Mouse (Mus musculus) neural tube, embryonic 11.5 days (tissue): ENCODE measurements at regions not wholly inside any gene's neighbourhood (a gene's known extent, or its start where the extent isn't known, plus 50 kb on each side); places are given as distances from the start of the nearest gene placed in this dataset.

Source experiments
- ATAC-seq: fragments of 200-750 bp; cut with Nextera tagmentation; 2 replicates; pipeline ENCODE4 v1.8.0; 2017; ENCODE audit warnings: moderate number of reproducible peaks, mild to moderate bottlenecking, moderate TSS enrichment, moderate library complexity; ENCODE audit not compliant: insufficient read depth, low FRiP score, low TSS enrichment
- DNase-seq: peaks from one replicate; pipeline ENCODE4 v3.0.0-alpha.2; 2015; ENCODE audit warnings: low spot score
- H3K27ac ChIP-seq: fragments of 300-500 bp; sonication (generic); 2 replicates; pipeline ENCODE4 v1.5.1; 2014; ENCODE audit warnings: low read depth, mild to moderate bottlenecking, low read length
- H3K27me3 ChIP-seq: fragments of 300-500 bp; sonication (generic); 2 replicates; pipeline ENCODE4 v1.6.1; 2014; ENCODE audit warnings: mild to moderate bottlenecking, low read length, mixed read lengths; ENCODE audit not compliant: control insufficient read depth, insufficient read depth
- H3K36me3 ChIP-seq: fragments of 300-500 bp; sonication (generic); 2 replicates; pipeline ENCODE4 v1.6.1; 2014; ENCODE audit warnings: mild to moderate bottlenecking, low read length, moderate library complexity, mixed read lengths; ENCODE audit not compliant: control insufficient read depth, insufficient read depth
- H3K4me1 ChIP-seq: fragments of 300-500 bp; sonication (generic); 2 replicates; pipeline ENCODE4 v1.6.1; 2014; ENCODE audit warnings: low read length, mixed read lengths; ENCODE audit not compliant: control insufficient read depth, insufficient read depth
- H3K4me2 ChIP-seq: fragments of 300-500 bp; sonication (generic); 2 replicates; pipeline ENCODE4 v1.6.1; 2014; ENCODE audit warnings: low read depth, mild to moderate bottlenecking, moderate library complexity
- H3K4me3 ChIP-seq: fragments of 300-500 bp; sonication (generic); 2 replicates; pipeline ENCODE4 v1.5.1; 2014; ENCODE audit warnings: low read depth, low read length
- H3K9ac ChIP-seq: fragments of 300-500 bp; sonication (generic); 2 replicates; pipeline ENCODE4 v1.6.1; 2014; ENCODE audit warnings: mild to moderate bottlenecking, low read length
- H3K9me3 ChIP-seq: fragments of 300-500 bp; sonication (generic); 2 replicates; pipeline ENCODE4 v1.6.1; 2016; ENCODE audit warnings: low read length; ENCODE audit not compliant: control insufficient read depth
- WGBS: fragments of 180-500 bp; shearing (Covaris S2); extraction: QIAGEN DNeasy Blood & Tissue Kit; methylation state at CpG from one replicate; pipeline ENCODE4 v1.1.7; 2014; 5-methylcytosine and 5-hydroxymethylcytosine counted together

DNA sequence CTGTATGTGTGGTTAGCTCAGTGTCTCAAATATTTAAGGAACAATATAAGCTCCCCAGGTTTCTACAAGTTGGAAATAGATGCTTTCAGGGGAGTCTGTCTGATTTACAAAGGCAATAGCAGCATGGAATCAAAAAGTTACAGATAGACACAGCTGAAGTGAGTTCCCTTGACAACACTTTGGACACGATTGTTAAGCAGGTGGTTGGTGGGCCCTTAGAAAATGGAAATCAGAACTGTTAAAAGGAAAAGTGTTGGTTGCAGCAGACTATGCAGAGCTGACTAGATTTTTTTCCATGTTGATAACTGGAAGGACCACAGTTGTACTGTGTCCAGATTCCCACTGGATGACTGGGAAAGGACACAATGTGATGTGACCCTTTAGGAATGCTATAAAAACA, 536.6 kb upstream of the Arid1b start:
- no peak overlapping the region for H3K4me2 ChIP-seq
- H3K27ac ChIP-seq = no peak overlapping the region
- WGBS = 73% methylated on average over 1 of the region's 1 CpGs
- DNase-seq (no peak), ATAC-seq (no peak)
- no peak overlapping the region for H3K4me3 ChIP-seq
- H3K27me3 ChIP-seq = no peaks in the 10 kb centered on the region
- no peaks in the 10 kb centered on the region for H3K4me1 ChIP-seq
- no peaks in the 10 kb centered on the region for H3K9me3 ChIP-seq
- H3K36me3 ChIP-seq = no peaks in the 10 kb centered on the region
- H3K9ac ChIP-seq = no peak overlapping the region

GRCm38 (mm10) chr17:4461541-4461940, 532.6 kb upstream of the Arid1b start:
- Histone ChIP-seq H3K4me2 (no peak overlapping the region), H3K27ac (no peak overlapping the region), H3K4me3 (no peak overlapping the region), H3K9ac (no peak overlapping the region), H3K36me3 (no peaks in the 10 kb centered on the region), H3K27me3 (no peaks in the 10 kb centered on the region), H3K4me1 (no peaks in the 10 kb centered on the region), H3K9me3 (no peaks in the 10 kb centered on the region)
- DNase-seq (no peak), ATAC-seq (no peak)
- 78% methylated on average over 2 of the region's 2 CpGs for WGBS

DNA sequence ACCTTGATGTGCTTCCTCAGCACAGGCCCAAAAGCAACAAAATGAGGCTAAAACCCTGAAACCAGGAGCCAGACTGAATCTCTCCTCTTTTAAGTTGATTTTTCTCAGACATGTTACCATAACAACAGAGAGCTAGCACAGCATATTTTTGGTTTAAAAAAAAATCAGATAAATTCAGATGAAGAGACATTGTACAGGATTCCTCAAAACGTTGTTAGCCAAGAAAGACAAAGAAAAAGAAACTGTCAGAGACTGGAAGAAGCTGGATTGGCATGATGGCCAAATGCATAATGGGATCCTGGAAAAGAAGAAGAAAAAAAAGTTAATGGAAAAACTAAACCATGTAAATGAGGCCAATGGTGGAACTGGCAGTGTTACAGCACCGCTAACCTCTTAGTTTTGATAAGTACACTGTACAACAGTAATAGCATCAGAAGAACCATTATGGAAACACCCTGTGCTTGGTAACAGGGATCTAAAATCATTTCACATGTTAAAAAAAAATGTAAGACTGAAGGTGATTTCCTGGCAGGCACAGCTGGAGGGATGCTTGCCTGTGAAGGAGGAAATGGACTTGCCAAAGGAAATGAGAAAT, 529.7 kb upstream of the Arid1b start:
- DNase-seq (no peak), ATAC-seq (no peak)
- H3K4me3 ChIP-seq = no peak overlapping the region
- no peaks in the 10 kb centered on the region for H3K36me3 ChIP-seq
- H3K27ac ChIP-seq = no peak overlapping the region
- H3K4me1 ChIP-seq = no peaks in the 10 kb centered on the region
- H3K27me3 ChIP-seq = no peaks in the 10 kb centered on the region
- no peak overlapping the region for H3K9ac ChIP-seq
- H3K4me2 ChIP-seq = no peak overlapping the region
- H3K9me3 ChIP-seq = no peaks in the 10 kb centered on the region
- WGBS = 77% methylated on average over 2 of the region's 2 CpGs

DNA sequence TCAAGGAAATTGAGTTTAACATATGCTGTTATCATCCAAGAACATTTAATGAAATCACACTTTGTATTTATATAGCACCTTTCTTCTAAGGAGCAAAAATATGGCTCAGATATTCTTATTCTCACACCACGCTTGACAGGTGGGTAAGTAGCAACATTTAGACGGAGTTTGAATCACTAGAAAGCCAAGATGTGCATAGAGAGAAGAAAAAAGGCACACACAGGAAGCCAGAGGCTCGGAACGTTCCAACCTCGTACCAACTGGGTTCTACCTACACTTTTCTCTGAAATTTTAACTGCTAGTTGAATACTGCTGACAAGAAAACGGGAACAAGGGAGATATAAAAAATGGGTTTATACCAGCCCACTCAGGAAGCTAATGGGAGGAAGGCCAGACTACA, 528.4 kb upstream of the Arid1b start:
- ATAC-seq = no peak
- Histone ChIP-seq H3K27ac (no peak overlapping the region), H3K36me3 (no peaks in the 10 kb centered on the region), H3K4me3 (no peak overlapping the region), H3K27me3 (no peaks in the 10 kb centered on the region), H3K4me1 (no peaks in the 10 kb centered on the region), H3K9me3 (no peaks in the 10 kb centered on the region), H3K4me2 (no peak overlapping the region), H3K9ac (no peak overlapping the region)
- DNase-seq = no peak
- WGBS = 94% methylated on average over 6 of the region's 6 CpGs

GRCm38 (mm10) chr17:4472412-4472811, 521.7 kb upstream of the Arid1b start:
- Histone ChIP-seq H3K27me3 (no peaks in the 10 kb centered on the region), H3K27ac (no peak overlapping the region), H3K4me2 (no peak overlapping the region), H3K9ac (no peak overlapping the region), H3K4me3 (no peak overlapping the region), H3K4me1 (no peaks in the 10 kb centered on the region), H3K36me3 (no peaks in the 10 kb centered on the region), H3K9me3 (no peaks in the 10 kb centered on the region)
- no peak for DNase-seq
- ATAC-seq = no peak
- WGBS = 71% methylated on average over 5 of the region's 5 CpGs

DNA sequence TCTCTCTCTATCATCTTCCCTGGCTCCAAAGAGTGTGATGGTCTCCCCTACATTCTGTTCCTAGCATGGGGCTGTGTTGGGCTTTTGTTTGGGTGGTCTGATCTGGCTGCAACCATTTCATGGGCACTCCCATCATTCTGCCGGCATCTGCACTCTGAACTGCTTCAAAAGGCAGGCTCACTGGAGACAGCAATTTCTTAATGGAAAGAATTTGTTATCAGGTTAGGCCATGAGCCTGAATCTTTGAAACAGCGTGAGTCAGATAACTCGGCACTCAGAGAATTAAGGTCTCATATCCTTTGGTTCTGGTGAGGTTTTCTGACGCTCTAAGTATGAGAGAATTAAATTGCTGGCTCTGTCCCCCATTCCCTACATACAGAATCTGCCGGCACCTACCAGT, 519.8 kb upstream of the Arid1b start:
- no peak overlapping the region for H3K4me2 ChIP-seq
- no peak overlapping the region for H3K27ac ChIP-seq
- no peak for ATAC-seq
- H3K4me3 ChIP-seq = no peak overlapping the region
- WGBS = 81% methylated on average over 5 of the region's 5 CpGs
- no peak for DNase-seq
- H3K9ac ChIP-seq = no peak overlapping the region
- H3K36me3 ChIP-seq = no peaks in the 10 kb centered on the region
- H3K27me3 ChIP-seq = no peaks in the 10 kb centered on the region
- H3K4me1 ChIP-seq = no peaks in the 10 kb centered on the region
- no peaks in the 10 kb centered on the region for H3K9me3 ChIP-seq

- WGBS = 93% methylated on average over 3 of the region's 3 CpGs
- Histone ChIP-seq H3K4me1 (no peaks in the 10 kb centered on the region), H3K27me3 (no peaks in the 10 kb centered on the region), H3K9me3 (no peaks in the 10 kb centered on the region), H3K36me3 (no peaks in the 10 kb centered on the region), H3K4me2 (no peak overlapping the region), H3K27ac (no peak overlapping the region), H3K4me3 (no peak overlapping the region), H3K9ac (no peak overlapping the region)
- no peak for ATAC-seq
- no peak for DNase-seq
Measured at GRCm38 (mm10) chr17:4475665-4476064, 518.5 kb upstream of the Arid1b start.

DNA sequence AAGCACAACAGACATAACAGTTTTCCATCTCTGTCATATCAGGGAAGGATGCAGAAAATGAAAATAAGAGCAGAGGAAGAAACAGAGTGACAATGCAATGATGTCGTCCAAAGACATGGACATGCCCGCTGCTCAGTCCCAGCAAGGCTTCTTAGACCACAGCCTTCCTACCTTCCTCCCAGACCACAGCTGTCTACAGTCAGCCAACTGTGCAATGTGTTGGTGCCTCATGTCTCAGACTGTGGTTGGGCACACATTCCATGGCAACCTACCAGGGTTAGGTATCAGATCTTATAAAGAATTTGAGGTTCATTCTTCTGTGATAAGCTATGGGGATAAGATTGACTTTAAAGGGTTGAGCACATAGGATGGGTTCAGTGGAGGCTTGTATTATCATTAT, 499.7 kb upstream of the Arid1b start:
- Histone ChIP-seq H3K9me3 (no peaks in the 10 kb centered on the region), H3K27ac (no peak overlapping the region), H3K36me3 (no peaks in the 10 kb centered on the region), H3K4me3 (no peak overlapping the region), H3K4me2 (no peak overlapping the region), H3K27me3 (no peaks in the 10 kb centered on the region), H3K9ac (no peak overlapping the region), H3K4me1 (peaks cover 6% of the 10 kb centered on the region; the same call in 1 of the 2 replicates)
- 93% methylated on average over 2 of the region's 2 CpGs for WGBS
- DNase-seq = no peak
- ATAC-seq = no peak

DNA sequence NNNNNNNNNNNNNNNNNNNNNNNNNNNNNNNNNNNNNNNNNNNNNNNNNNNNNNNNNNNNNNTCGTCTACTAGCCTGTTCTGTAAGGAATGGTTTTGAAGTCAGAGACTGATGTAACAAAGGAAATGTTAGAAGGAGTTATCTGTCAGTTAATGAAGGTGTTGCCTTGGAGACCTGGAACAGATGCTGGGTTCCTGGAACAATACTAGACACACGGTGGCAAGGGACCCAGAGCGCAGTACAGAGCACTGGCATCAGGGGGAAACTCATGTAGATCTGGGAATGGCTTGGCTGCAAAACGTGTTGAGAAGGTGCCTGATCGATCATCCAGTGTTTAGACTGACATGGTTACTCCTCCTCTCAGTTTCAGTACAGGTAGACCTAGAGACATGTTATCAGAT, 493.6 kb upstream of the Arid1b start:
- DNase-seq = no peak
- 77% methylated on average over 5 of the region's 5 CpGs for WGBS
- no peaks in the 10 kb centered on the region for H3K36me3 ChIP-seq
- no peak for ATAC-seq
- H3K4me1 ChIP-seq = peaks cover 6% of the 10 kb centered on the region; the same call in 1 of the 2 replicates
- H3K27me3 ChIP-seq = no peaks in the 10 kb centered on the region
- no peak overlapping the region for H3K4me2 ChIP-seq
- no peak overlapping the region for H3K9ac ChIP-seq
- no peak overlapping the region for H3K4me3 ChIP-seq
- no peak overlapping the region for H3K27ac ChIP-seq
- no peaks in the 10 kb centered on the region for H3K9me3 ChIP-seq
